Mouse (Mus musculus): ENCODE measurements around the gene Slc35f6.
"Not testable (repeated sequence)": the region's sequence is repeated elsewhere in the genome, so short reads cannot be mapped to it uniquely, and the experiment has no call there.

The Slc35f6 gene

DNA sequence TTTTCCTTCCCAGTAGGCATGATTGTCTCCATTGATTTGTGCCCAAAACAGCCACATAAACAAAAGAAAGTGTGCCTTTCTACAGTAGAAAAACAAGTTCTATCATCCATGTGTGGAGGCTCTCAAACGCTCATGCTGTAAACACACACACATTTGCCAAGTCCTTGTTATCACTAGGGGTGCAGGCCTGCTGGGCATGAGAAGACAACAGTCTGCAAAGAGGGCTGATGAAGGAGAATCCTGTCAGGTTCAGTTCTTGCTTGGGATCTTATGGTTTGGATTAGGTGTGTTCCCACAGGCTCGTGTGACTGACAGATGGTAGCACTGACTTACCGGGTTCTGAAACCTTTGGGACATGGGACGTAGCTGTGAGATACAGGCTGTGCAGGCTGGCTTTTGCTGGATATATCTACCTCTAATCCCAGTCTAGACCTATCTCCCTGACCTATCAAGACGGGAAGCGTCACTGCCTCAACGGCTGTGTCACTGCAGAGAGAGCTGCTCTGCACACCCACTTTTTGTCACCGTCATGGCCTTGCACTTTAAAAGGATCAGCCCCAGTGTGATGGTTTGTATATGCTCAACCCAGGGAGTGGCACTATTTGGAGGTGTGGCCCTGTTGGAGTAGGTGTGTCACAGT, 52.7 kb downstream of the Slc35f6 start:
- no peak for DNase-seq (ENCODE audit: low spot score in 2 of 2)

- not testable (repeated sequence) for DNase-seq (ENCODE audit: low spot score in 2 of 2)
Observed at GRCm38 (mm10) chr5:30701373-30701772, 53.6 kb downstream of the Slc35f6 start.

DNA sequence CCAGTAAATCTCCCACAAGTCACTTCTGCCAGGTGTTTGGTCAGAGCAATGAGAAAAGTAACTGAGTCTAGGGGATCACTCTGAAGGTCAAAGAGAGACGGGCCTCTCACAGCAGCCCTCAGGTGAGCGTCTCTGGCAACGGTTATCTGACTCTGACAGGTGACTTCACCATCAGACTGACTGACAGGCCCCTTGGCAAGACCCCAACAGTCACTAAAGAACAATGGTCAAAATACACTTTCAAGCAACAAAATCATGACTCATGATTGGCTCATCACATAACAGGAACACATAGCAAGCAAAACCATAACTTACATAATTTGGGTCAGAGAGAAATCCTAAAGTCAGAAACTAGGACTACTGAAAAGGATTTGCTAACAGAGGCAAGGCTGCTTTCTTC, 54.1 kb downstream of the Slc35f6 start:
- DNase-seq (ENCODE audit: low spot score in 2 of 2): no peak

All from spleen, postnatal 14 days (tissue).